Mouse (Mus musculus) gastrocnemius, postnatal 14 days (tissue): ENCODE results near the gene Ldha. TPM values are rescaled to one million over a fixed set of nuclear protein-coding genes. Genes with fewer than 3 reads are reported as not detected.
A peak's percentile ranks its signal among the peaks of the same experiment; 100 is the strongest.
"Not testable (repeated sequence)": the region's sequence is repeated elsewhere in the genome, so short reads cannot be mapped to it uniquely, and the experiment has no call there.

Experiments
- DNase-seq: peaks from one replicate; pipeline ENCODE4 v3.0.0; 2021; ENCODE audit warnings: mixed read lengths
- intact Hi-C: fragments of 180-260 bp; cut with DNase I; formaldehyde crosslinking; loops from one replicate; pipeline ENCODE4 v1.15.1; 2025; ENCODE audit warnings: low total_unique reads
- long read RNA-seq, 2 experiments: library from polyadenylated mRNA; stranded (forward); transcript quantifications; one replicate each; pipeline ENCODE4 v2.0.0; 2021
- total RNA-seq, 2 experiments: library from RNA; stranded (reverse); gene quantifications; 2 replicates each; pipeline ENCODE4 v1.2.3; 2021

Ldha gene
- total RNA-seq, result 1,000 to 10,000 TPM; 2,600 to 2,686 TPM
- long read RNA-seq, experiment 1, transcript Ldha-210 (8 exons, 1,815 nt), result minor isoform, 6 of 8,431 reads
- long read RNA-seq, experiment 1, transcript Ldha-202 (8 exons, 1,588 nt), result major isoform, 8,110 of 8,431 reads
- long read RNA-seq, experiment 1, partial matches to known transcripts, result 184 of 8,431 reads
- long read RNA-seq, experiment 1, other reads (novel, unspliced or antisense), result 131 of 8,431 reads
- long read RNA-seq, experiment 2, transcript Ldha-202 (8 exons, 1,588 nt), result major isoform, 8,412 of 8,719 reads
- long read RNA-seq, experiment 2, transcript Ldha-210 (8 exons, 1,815 nt), result minor isoform, 9 of 8,719 reads
- long read RNA-seq, experiment 2, partial matches to known transcripts, result 201 of 8,719 reads
- long read RNA-seq, experiment 2, other reads (novel, unspliced or antisense), result 97 of 8,719 reads

DNA sequence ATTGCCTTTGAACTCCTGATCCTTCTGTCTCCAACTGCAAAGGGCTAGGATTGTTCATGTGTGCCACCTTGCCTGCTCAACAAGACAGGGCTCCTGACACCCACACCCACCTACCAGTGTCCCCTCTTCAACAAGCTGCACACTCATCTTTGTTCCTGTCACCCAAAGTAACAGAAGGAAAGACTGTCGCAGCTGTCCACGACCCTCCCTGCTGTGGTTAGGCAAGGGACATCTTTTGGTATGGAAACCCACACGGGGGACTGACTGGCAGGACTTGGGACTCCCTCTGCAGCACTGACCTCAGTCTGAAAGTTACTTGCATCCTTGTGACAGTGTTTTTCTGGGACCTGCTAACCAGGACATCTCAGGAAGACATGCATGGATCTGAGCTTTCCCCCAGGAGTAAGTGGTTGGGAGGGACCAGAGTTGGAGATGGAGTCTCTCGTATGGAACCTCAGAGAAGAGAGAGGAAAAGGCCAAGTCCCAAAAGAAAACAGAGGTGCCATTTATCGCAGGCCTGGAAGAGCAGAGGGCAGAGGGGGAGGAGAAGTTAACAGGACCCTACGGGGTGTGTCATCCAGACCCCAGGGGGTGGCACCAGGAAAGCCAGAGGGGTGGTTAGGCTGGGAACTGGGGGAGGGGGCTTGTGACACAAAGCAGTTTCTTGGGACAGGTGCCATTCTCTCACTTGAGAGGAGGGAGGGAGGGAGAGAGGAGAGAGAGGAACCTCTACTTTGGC lies at the start of gene Ldha:
Gene Ldha, plus strand, starts transcription at position 689 of the 739 bp plus-strand sequence.
- intact Hi-C loops, result no loop called here
- no peak for DNase-seq

DNA sequence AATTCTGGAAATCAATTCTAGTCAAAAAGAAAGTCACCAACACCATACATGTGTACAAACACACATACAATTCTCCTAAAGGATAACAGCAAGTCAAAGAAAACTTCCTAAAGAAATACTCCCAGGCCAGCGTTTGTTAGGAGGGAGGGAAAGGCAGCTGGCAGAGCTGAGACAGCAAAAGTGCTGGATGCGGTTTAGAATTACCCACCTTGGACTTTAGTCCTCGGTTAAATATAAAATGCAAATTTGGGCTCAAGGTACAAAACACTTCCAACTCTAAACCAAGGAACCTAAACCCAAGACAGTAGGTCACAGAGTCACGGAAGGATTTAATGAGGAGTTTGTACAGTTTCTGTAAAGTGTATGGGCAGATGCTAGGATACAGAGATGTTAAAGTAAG lies 47.4 kb upstream of the Ldha start:
- intact Hi-C loops, result no loop called here
- DNase-seq, result no peak

DNA sequence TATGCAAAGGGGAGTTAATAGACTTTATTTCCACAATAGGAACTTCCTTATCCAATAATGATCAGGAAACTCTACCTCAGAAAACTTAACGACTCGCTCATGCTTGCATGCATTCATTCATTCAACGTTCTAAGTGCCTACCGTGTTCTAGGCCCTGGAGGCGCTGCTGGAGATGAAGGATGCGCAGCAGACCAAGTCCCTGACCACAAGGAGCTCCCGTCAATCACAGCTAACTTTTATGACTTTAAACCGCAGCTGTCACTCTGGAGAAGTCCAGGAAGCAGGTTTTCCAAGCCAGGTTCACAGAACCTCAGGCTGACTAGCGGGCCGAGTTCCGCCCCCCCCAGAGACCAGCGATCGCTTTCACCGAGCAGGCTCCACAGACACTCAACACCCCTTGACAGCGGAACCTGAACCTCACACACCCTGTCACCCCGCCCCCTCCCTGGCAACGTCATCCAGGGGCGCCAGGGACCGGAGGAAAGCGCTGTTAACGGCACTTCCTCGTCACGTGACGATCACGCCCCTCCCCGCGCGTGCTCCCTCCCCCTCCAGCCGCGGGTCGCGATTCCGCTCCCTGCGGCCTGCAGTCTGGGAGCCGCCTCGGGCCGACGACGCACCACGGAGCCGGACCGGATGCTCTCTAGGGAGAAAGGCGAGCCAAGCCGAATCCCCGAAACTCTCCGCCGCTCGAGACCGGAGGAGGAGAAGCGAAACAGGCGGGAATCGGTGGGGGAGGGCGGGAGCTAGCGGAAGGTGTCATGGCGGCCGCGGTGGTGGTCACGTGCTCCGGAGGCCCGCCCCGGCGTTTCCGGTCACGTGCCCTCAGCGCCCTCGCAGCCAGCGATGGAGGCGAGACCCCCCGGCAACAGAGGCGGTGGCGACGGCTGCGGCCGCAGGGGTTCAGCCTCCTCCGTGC lies 45.7 kb upstream of the Ldha start, which contains the start of the genes Hps5 and Gtf2h1:
Gene Hps5, minus strand, starts transcription at position 778 of the 919 bp plus-strand sequence.
Gene Gtf2h1, plus strand, starts transcription at position 817 of the 919 bp plus-strand sequence.
- DNase-seq, result peak; percentile 99
- intact Hi-C loops, result no loop called here

DNA sequence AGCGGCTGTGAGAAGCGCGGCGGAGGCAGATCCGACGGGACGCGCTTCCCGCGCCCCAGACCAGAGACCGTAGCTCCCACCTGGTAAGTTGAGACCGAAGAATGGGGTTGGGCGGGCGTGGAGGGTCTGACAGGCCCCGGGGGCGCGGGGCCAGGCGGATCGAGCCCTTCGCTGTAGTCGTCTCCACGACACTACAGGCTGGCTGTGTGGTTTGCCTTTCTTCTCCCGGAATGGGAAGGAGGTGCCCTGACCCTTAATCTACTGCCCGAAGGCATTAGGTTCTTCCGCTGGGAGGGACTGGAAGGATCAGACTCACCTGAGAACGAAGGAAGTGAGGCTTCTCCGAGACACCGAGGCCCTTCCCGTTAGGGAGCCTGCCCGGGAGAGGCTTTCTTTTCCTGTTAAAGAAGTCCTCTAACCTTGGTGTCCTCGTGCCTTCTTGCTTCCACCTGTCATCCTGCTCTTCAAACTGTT lies 45.0 kb upstream of the Ldha start:
- intact Hi-C loops, result no loop called here

DNA sequence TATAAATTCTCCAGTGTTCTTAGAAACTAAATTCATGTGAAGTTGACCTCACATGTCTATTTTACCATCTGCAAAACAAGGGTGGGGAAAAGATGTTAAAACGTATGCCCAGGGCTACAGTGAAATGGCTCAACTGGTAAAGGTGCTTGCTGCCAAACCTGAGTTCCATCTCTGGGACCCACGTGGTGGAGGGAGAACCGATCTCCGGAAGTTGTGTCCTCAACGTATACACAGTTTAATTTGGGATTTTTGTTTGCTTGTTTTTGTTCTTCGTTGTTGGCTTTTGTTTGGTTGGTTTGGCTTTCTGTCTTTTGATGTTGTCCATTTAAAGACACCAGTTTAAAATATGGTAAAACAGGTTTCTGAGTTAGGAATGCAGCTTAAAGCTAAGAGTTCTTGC lies 44.5 kb upstream of the Ldha start:
- DNase-seq, result no peak
- intact Hi-C loops, result no loop called here

More for the DNA sequence above, 45.0 kb upstream of the Ldha start:
- no peak for DNase-seq

DNA sequence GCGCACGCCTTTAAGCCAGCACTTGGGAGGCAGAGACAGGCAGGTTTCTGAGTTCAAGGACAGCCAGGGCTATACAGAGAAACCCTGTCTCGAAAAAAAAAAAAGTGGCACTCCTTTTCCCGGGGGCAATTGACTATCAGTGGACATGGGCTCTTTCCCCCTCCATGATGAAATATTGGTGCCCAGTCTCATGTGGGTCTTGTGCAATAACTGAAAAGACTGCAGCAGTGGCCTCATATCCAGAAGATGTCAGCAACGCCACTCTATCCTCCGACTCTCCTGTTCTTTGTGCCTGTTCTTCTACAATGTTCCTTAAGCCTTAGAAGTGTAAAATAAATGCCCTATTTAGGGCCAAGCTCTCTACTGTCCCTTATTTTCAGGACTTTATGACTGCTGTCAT lies 30.9 kb upstream of the Ldha start:
- DNase-seq, result no peak
- intact Hi-C loops, result loop anchor here (10.0 kb wide), 1 partner anchor 84 kb away; no protein-coding TSS in a partner anchor

DNA sequence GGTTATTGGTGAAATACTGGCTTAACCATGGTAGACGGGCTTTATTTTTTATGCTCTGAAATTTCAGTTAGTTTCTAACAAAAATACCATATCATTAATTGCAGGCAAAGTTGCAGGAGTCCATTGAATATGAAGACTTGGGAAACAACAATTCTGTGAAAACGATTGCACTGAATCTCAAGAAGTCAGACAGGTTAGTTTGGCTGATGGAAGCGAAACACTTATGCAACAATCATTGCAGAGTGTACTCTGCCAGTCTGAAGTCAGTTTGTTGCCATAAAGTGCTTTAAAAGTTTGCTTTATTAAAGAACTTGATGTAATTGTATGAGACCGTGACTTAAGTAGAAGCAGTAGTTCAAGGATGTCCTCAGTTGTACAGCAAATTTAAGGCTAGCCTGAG lies 27.3 kb upstream of the Ldha start:
- intact Hi-C loops, result loop anchor here (10.0 kb wide), 1 partner anchor 81 kb away; no protein-coding TSS in a partner anchor
- DNase-seq, result no peak

DNA sequence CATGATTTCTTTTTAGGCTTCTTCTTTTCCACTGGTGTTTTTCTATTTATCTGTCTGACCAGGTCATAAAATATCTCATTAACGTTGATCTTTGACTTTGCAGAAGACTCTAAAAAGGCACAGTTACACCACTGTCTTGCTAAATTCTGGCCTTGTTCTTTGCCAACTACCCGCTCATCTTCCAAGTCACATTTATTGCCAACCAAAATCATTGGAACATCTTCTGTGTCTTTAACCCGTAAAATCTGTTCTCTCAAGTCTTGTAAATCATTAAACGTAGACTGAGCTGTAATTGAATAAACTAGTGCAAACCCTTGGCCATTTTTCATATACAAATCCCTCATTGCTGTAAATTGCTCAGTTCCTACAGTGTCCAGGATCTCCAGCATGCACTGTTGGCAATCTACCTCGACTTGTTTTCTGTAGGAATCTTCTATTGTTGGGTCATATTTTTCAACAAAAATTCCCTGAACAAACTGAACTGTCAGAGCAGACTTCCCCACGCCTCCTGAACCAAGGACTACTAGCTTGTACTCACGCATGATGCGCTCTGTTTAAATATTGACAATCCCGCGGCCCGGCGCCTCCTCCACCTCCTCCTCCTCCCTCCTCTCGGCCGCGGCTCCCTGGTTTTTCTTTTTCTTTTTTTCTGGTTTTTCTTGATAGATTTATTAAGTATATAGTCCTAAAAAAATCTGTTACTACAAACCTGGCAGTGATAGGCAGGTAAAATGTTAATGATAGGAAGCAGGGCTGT lies 20.2 kb upstream of the Ldha start:
- DNase-seq, intact Hi-C loops: not testable (repeated sequence)

DNA sequence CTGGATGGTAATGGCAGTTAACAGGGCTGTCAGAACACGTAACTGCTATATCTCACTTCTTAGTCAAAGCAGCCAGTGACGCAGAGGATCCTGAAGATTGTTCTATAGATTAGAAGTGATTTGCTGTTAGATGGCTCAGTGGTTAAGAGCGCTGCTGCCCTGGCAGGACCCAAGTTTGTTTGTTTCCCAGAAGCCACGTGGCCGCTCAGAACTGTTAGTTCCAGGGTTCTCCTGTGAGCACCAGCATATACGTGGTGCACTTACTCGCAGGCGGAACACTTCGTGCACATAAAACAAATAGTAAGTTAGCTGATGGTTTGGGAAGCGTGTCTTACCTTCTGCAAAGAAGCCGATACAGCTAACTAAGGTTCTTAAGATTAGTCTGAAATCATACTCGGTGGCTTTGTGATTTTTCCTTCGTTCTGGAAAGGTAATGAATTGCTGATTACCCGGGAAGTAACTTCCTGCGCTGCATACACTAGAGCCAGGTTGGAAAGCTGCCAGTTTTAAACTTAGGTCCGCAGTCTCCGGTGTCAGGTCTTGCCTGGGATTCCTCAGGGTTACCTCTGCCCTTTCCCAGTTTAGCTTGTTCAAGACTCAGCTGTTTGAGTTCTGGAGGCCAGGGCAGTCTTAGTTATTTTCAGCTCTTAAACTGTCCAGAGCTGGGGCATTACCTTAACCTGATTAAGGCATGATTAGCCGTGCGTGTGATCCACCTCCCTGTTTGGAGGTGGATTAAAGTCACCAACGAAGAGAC lies 14.1 kb upstream of the Ldha start:
- intact Hi-C loops, result no loop called here
- peak; percentile 31 for DNase-seq

DNA sequence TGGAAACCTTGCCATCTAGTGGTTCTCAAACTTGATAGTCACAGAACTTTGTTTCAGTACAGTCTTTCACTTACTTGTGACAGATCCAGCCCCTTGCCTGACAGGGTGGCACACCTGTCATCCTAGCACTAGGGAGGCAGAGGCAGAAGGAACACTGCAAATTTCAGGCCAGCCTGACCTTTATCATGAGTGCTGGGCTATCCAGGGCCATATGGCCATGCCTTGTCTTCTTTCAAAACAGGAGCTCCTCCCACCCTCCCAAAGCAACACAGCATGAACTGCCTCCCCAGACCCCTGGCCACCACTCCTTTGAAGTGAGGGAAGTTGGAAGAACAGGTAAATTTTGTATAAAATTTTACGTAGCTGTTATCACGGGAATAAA lies 13.5 kb upstream of the Ldha start:
- intact Hi-C loops, result no loop called here
- no peak for DNase-seq

DNA sequence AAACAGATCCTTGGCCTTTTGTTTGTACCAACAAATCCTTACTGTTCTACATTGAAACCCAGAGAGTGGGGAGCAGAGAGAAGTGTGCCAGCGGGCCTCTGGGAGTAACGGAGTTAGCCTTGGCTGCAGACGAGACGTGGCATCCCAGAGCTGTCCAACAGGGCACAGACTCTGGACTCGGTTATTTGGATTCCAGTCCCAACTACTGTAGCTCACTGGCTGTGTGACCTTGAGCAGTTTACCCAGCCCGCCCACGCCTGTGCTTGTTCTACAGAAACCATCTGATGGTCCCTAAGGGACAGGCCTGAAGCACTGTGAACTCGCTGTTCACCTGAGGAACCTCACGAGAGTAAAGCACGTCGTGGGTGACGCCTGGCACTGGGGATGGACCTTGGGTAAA lies 11.4 kb upstream of the Ldha start:
- intact Hi-C loops, result no loop called here
- peak; percentile 41 for DNase-seq

DNA sequence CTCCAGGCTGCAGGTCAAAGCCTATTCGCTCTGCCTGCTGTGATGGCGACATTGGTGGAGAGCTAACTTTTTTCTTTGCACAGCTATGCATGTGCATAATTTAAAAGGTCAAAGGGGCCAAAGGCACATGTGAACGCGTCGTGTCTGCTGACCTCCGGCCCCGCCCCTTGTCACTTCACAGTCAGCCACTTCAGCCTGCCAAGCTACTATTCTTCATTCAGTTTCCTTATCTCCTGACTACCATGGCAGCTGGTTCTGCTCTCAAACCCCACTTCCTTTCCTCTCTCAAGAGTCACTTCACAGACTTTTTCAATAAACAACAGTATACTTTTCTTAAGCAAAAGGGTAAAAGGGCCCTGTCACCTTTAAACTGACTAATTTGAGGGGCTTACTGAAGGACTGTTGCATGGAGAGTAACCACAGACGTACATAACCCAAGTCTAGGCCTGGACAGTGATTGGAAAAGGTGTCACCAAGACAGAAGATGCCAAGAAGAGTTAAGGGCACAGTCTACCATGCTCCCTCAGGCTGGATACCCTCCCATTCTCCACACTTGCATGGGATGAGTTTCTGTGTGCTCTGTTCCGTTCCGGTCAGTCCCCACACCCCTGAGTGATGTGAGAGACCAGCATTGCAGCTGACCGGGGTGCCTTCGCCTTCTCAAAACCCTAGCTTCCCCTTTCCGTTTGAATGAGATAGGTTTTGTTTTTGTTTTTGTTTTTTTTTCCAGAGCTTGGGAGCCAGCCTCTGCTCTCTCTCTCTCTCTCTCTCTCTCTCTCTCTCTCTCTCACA lies 10.3 kb upstream of the Ldha start:
- intact Hi-C loops, result no loop called here
- DNase-seq, result no peak

DNA sequence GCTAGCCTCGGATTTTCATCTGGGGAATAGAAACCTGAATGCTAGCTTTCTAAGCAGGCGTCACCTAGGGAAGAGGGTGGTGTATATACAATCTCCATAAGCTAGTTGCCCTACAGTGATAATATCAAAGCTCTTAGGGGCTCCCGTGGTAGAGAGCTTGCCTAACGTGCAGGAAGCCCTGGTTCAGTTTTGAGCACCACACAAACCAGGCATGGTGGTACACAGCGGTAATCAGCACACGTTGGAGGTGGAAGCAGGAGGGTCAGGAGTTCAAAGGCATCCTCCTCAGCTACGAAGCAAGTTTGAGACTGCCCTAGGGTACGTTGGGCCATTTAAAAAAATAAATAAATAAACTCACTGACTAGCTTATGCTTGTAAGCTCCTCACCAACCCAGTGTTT lies 9.6 kb upstream of the Ldha start:
- DNase-seq, result no peak
- intact Hi-C loops, result no loop called here

DNA sequence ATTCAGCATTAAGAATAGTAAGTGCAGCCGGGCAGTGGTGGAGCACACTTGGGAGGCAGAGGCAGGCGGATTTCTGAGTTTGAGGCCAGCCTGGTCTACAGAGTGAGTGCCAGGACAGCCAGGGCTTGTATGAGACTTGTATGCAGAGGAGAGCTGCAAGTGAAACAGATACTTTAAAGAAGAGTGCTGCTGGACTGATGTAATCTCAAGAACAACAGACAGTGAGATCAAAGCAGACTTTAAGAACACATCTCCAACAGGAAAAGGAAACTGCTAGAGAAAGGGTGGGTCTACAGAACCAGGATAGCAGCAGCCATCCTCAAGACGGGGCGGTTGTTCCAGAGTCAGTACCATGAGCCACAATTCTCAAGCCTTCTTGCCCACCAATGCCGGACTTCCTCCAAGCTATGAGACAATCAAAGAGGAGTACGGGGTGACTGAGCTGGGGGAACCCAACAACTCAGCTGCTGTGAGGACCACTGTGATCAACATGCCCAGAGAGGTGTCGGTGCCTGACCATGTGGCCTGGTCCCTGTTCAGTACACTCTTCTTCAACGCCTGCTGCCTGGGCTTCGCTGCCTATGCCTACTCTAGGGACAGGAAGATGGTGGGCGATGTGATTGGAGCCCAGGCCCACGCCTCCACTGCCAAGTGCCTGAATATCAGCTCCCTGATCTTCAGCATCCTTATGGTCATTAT lies 9.0 kb upstream of the Ldha start:
- DNase-seq, intact Hi-C loops: not testable (repeated sequence)

DNA sequence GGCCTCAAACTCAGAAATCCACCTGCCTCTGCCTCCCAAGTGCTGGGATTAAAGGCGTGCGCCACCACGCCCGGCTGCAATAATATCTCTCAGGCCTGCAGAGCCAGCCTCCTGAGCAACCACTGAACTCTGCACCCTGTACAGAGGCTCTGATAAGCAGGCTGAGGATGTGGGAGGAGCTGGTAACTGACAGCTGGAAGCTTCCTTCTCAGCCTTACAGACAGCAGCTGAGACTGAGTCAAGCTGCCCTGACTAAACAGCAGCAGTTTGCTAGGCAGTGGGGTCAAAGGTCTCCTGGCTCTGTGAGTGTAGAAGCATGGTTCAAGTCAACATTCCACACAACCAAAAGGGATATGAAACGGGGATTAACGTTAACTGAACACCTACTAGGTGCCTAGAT lies 8.0 kb upstream of the Ldha start:
- intact Hi-C loops, result no loop called here
- DNase-seq, result no peak

DNA sequence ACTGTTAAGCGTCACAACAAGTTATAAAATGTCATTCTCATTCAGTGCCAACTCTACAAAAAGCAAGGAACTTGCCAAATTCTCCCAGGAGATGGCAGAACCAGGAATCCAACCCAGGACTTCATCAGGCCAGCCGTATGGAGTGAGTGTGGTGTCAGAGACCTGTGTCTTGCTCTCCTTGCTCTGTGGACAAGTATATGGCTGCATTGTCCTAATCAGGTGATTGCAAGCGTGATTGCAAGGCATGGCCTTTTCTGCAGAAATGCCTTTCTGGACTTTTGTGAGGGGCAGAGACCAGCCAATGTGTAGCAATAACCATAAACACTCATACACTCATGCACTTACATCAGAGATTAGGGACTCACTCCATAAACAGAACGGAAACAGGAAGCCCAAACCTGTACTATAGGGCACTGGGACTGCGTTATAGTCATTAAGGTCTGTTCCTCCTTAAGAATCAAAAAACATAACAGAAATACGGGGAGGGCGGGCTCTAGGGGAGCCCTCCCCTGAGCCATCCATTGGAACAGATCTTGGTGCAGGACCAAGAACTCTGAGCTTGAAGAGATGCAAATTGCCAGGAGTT lies 7.5 kb upstream of the Ldha start:
- intact Hi-C loops, result no loop called here
- DNase-seq, result no peak
